In genomic region chr2:59161441-59162284, GRCm38 (mm10) we compare ENCODE assay signal across 8 mouse cellular contexts. TPM values are rescaled to one million over a fixed set of nuclear protein-coding genes. Genes with fewer than 3 reads are reported as not detected.
DNase-seq lines count a peak whose midpoint lies in the region; ATAC-seq lines count a peak whose summit lies in the region.

No protein-coding gene starts in this region.

- H3K9ac ChIP-seq in hindbrain, embryonic 13.5 days = peak overlapping the region; percentile 88

- H3K4me2 ChIP-seq in hindbrain, embryonic 13.5 days = peak overlapping the region; percentile 76

- peak overlapping the region; percentile 89 for H3K27ac ChIP-seq in hindbrain, embryonic 13.5 days

- no peaks in the 10 kb centered on the region for H3K36me3 ChIP-seq in hindbrain, embryonic 13.5 days

- ATAC-seq in hindbrain, embryonic 13.5 days (ENCODE audit: low FRiP score) = peak; percentile 76

- H3K4me3 ChIP-seq in hindbrain, embryonic 13.5 days = peak overlapping the region; percentile 94

- H3K9me3 ChIP-seq in hindbrain, embryonic 13.5 days = no peaks in the 10 kb centered on the region

- WGBS in hindbrain, embryonic 13.5 days = under 1% methylated on average over 70 of the region's 74 CpGs

- no peaks in the 10 kb centered on the region for H3K27me3 ChIP-seq in hindbrain, embryonic 13.5 days

- DNase-seq in NIH3T3 (ENCODE audit: low read depth) = peak; percentile 82
- DNase-seq in cerebellum, adult 9-11 months = peak; percentile 79
- peak; percentile 63 to 73 for DNase-seq in frontal cortex, postnatal 14 days (ENCODE audit: low spot score in 2 of 2)
- peak; percentile 60 to 77 for DNase-seq in layer of hippocampus, postnatal 25 days (ENCODE audit: extremely low spot score in 1 of 2, low spot score in 1 of 2)
- peak; percentile 78 for DNase-seq in lung, postnatal 10 days
- peak; percentile 75 for DNase-seq in ovary, postnatal 36 days (ENCODE audit: low spot score)
- DNase-seq in thymus, postnatal 14 days = peak; percentile 75

- peaks cover 23% of the 10 kb centered on the region for H3K4me1 ChIP-seq in hindbrain, embryonic 13.5 days (replicated peaks)

RNA-seq across cellular contexts. Expression of gene Pkp4, which starts 1.0 kb away (rescaled TPM):
- polyA plus RNA-seq in hindbrain, embryonic 13.5 days (2015; fragmentation: Nextera tagmentation; extraction: Ambion mirVana) = 18.3 and 19.2 TPM in 2 replicates
- 100 to 1,000 TPM; 274 to 299 TPM for total RNA-seq in layer of hippocampus, postnatal 25 days (2021)

RNA-seq across cellular contexts. Expression of gene Ccdc148, which starts 1.2 kb away (rescaled TPM):
- 4.3 and 4.6 TPM in 2 replicates for polyA plus RNA-seq in hindbrain, embryonic 13.5 days (2015; fragmentation: Nextera tagmentation; extraction: Ambion mirVana)
- total RNA-seq in layer of hippocampus, postnatal 25 days (2021) = 10 to 100 TPM; 11.3 to 12.7 TPM

Comparison
In these comparisons a context has a peak if more than half of its experiments do, and no peak if none do; other contexts are left out.
1. Peak in every context shown above with its lines: DNase-seq, ATAC-seq, H3K4me3 ChIP-seq and H3K27ac ChIP-seq.